Mouse (Mus musculus): Measurements from ENCODE around the gene Slc22a7.

Gene Slc22a7

DNA sequence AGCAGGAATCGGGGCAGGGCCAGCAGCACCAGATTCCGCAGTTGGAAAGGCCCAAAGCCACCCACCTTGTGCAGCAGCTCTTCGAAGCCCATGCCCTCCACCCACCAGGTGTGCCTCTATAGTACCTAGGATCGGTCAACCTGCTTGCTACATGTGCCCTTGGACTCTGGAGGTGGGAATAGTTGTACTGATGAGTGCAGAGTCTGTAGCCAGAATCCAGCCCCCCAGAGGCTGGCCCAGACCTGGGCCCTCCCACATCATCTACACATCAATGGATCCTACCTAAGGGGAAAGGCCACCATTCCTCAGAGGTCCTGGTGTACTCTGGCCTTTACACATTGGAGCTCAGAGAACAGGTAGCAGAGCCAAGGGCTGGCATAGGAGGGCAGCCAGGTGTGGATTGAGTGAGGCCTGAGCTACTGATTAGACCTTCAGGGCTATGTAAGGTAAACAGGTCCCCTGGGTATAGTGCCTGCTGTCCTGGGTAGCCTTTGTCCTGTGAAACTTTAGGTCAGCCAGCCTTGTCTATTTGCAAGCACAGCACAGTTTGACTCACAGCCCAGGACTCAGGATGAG is at the start of gene Slc22a7:
Slc22a7 (minus strand) TSS at position 160 of the 576 bp plus-strand sequence.
- in situ Hi-C loops (cut with MboI, MseI), result loop anchor here (5.0 kb wide), 1 partner anchor 74 kb away; no protein-coding TSS in a partner anchor

DNA sequence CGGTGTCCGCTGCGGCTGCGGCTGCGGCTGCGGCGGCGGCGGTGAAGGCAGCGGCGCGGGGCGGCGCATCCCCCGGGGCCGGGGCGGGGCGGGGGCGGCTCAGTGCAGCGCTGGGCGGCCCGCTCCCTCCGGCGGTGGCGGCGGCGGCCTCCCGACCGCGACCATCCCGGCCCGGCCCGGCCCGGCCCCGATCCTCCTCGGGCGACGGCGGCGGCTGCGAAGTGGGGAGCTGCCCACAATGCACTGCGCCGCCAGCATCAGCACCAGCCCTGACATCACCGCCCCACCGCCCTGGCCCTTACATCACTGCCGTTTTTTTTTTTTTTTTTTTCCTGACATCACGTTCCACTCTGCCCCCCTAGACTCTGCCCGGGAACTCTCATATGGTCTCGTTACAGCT is 49.2 kb upstream of the Slc22a7 start, which contains the start of gene Ttbk1:
Ttbk1 (minus strand) TSS at position 245 of the 400 bp plus-strand sequence.
- in situ Hi-C loops (cut with MboI, MseI), result no loop called here

DNA sequence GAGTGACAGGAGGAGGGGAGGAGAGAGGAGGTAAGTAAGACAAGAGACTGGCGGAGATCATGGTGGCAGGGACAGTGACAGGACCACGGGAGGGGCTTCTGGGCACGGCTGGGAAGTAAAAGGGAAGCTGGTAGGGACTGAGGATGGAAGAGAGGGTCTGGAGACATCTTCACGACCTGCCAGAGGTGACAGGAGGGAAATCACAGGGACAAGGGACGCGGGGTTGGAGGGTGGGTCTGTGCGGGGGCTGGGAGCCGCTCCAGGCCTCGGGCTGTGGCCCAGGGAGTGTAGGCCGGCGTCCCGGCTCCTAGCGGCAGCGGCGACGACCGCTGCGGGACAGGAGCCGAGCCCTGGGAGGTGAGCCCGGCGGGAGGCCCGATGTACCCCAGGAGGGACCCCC is 48.7 kb upstream of the Slc22a7 start:
- in situ Hi-C loops (cut with MboI, MseI), result no loop called here

DNA sequence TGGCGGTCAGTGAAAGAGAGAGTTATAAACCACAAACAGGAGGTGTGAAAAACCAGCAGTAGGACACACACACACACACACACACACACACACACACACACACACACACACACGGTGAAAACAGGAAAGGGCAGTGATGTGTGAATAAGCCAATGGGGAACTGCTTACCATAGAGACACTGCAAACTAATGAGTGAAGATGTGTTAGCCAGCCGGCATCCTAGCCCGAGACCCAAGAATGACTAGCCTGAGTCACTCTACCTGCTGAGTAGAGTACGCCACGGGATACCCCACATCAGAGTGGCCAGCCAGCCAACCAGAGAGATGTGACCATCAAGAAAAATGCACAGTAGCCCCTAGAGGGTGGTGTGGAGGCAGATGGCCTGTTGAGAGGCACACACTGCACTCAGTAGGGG is 46.2 kb upstream of the Slc22a7 start:
- in situ Hi-C loops (cut with MboI, MseI), result no loop called here

DNA sequence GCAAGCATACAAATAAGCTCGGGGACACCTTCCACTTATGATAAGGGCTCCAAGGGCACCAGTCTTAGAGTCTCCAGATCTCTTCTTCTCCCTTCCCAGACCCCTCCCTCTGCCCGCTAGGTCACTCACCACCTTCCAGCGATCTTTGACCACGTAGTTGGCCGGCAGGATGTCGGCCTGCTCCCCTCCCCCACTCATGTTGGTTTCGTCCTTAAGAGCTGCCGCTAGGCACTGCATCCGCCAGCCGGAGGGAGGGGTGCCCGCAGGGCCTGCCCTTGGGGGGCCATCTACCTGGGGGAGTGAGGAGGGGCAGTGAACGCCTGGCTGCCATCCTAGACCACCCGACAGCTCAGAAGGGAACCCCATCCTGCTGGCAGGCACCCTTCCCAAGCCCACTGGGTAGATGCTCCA is 45.8 kb upstream of the Slc22a7 start:
- in situ Hi-C loops (cut with MboI, MseI), result no loop called here

DNA sequence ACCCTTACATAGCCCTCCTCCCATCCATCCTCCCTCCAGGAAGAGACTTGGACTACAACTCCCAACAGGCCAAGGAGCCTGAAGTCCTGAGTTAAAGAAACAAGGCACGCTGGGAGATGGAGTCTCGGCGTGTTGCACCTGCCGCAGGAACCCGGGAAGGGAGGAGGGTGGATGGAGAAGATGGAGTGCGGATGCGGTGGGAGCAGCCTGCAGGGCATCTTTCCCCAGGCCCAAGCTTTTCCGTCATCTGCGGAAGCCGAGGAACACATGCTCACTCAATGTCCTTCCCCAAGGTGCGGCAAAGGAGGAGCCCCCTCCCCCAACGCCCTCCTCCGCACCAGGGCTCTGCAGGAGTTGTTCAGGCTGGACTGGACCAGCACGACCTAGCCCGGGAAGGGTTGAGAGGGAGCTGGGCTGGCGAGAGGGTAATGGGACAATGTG is 45.3 kb upstream of the Slc22a7 start:
- in situ Hi-C loops (cut with MboI, MseI), result no loop called here

DNA sequence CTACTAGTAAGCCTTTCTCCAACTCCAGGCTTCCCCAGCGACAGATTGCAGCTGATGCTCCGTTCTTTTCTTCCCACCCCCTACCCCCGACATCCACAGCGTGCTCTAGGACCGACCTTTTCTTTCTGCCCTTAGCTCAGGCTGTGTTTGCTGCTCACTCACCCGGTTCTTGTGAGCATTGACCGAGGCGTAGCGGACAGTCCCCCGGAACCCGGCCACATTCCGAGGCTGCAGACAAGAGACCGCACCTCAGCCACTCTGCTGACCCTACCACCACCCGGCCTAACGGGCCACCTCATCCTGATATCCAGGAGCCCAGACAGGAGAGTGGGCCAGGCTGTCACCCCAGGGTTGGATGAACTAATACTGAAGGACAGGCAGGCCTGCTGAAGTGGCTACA is 39.0 kb upstream of the Slc22a7 start:
- in situ Hi-C loops (cut with MboI, MseI), result no loop called here

DNA sequence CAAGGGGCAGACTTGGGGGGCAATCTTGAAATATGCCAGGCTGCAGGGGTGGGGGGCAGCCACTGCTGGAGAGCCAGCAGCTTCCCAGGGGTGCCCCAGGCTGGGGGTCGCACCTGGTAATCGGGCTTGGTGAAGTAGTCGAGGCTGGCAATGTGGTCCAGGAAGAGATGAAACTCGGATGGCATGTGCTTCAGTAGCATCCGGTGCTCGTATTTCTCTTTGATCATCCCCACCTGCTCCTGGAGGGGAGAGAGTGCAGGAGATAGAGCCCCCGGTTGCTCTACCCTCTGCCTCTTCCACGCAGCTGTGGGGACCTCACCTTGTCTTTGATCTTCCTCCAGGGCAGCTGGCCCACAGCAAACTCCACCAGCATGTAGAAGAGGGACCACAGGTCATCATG is 38.3 kb upstream of the Slc22a7 start:
- in situ Hi-C loops (cut with MboI, MseI), result no loop called here

DNA sequence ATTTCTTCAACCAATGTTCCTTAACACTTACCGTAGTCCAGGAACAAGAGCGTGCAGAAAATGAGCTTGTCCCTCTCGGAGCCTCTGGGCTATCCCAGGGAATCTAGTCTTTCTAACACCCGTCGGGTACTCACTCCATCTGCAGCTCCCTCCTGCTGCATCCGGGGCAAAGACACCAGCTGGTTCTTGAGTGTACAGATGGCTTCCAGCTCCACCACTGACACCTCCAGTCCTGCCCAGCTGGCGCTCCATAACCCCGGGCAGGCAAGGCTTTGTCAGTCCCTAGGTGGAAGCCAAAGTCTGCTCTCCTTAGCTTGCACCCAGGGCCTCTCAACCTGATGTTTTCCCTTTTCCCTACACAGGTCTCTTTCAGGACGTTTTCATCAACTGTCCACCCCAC is 29.6 kb upstream of the Slc22a7 start:
- in situ Hi-C loops (cut with MboI, MseI), result no loop called here

DNA sequence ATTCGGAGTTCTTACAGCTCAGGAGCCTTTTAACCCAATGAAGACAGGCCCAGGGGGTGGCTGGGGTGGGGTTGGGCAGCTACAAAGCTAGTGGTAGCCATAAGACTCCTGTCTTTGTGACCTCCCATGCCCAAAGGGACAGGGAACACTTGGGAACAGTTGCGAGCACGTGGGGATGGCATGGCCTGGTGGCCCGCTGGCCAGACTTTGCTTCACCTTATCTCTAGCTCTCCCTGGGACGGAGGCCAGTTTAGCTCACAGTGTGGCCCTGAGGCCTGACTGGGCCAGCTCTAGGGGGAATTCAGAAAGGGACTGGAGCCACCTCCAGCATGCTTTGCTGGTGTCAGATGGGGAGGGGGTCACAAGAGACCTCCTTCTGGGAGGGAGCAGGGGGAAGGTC is 24.0 kb upstream of the Slc22a7 start:
- in situ Hi-C loops (cut with MboI, MseI), result no loop called here

DNA sequence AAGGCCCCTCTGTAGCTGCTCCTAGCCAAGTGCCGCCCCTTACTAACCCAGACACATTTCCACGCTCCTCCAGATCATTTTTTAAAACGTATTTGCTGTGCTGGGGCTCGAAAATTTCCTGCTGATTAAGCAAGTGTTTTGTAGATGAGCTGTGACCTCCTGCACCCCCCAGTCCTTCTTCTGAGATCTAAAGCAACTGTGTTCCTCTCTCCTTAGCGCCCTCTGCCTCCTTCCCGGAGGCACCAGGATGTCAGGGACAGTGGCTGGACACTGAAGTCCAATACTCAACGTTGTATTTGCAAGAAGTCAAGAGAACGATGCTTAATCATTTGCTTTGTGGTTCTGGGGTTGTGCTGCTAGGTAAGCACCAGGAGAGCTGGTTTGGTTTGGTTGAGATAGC is 23.1 kb upstream of the Slc22a7 start:
- in situ Hi-C loops (cut with MboI, MseI), result no loop called here

DNA sequence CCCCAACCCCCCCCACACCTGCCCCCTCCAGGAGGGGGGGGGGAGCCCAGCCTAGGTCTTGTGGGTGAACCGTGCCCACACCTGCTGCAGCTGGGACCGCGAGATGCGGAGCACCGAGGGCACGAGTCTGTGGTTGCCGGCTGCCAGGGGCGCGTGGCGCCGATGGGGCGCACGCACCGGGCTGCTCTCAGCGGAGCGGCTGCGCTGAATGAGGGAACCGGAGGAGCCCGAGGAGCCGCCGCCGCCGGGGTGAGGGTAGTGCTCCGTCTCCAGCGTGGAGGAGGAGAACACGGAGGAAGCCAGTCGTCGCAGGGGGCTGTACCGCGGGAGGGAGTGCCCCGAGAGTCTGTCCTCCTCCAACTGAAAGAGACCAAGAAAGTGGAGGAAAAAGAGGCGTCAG is 22.4 kb upstream of the Slc22a7 start:
- in situ Hi-C loops (cut with MboI, MseI), result no loop called here

DNA sequence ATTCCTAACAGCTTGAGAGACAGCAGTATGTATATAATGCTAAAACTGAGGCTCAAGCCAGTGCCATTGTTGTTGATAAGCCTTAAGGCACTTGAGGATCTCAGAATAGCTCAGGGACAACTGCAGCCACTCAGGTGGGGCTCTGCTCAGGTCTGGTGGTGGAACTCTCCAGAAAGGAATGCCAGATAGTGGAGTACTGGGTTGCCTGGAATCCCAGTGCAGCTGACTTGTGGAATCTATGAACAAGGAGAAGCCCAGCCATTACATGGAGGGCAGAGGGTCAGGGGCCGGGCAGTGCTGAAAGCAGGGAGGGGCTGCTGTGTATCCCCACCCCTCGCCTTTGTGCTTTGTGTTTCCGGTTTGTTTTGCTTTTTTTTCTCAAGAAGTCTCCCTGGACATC is 20.2 kb upstream of the Slc22a7 start:
- in situ Hi-C loops (cut with MboI, MseI), result no loop called here

DNA sequence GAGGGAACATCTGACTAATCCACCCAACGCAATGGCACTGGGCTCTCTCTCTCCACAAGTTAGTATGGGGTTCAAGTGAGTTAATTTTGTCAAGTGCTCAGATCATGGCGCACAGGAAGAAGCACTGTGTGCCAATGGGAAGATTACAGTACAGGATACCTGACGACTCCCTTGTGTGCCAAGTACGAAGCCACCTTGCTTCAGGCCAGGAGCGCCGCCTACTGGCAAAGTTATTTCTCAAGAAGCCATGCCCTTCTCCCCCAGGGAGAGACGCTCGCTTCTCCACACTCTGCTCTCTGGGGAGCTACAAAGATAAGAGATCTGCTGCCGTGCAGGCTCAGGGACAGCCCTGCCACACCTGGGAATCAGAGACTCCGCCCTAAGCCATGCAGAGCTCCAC is 19.5 kb upstream of the Slc22a7 start:
- in situ Hi-C loops (cut with MboI, MseI), result no loop called here

DNA sequence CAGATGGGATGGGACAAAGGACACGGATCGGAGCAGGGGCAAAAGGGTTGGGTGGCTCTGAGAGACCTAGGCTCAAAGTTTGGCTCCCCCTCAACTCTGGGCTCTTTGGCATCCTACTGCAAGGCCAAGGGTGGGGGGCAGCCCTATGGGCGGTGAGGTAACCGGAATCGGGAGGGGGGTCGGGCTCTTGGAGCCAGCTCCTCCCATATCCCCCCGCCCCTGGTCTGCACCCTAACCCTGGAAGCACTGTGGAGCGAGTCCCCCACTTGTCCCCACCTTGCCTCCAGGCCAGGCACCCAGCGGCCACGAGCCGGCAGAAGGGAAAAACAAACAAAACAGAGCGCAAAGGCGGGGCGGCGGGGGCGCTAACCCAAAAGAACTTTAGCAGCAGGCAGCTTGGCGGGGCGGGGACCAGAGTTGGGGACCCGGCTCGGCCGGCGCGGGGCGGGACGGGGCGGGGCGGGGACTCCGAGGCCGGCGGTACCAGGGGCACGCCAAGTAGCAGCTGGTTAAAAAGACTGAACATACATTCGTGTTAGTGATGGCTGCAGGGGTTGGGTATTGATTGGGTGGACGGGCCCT is 16.9 kb upstream of the Slc22a7 start:
- in situ Hi-C loops (cut with MboI, MseI), result no loop called here

DNA sequence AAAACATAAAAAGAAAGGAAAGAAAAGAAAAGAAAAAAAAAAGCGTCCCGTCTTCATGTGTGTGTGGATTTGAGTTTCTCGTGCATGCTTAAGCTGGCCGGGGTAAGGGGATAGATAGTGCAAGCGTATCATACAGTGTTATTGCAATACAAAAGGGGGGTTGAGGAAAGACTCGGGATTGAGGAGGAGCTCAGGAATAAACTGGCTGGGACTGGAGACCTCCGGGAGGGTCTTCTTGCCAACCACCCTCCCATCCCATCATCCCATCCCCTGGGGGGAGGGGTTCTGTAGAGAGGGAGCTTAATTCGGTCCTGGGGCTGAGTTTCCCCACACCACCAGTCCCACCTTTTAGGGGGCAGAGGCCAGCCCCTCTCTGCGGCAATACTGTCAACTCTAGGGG is 16.3 kb upstream of the Slc22a7 start:
- in situ Hi-C loops (cut with MboI, MseI), result loop anchor here (5.0 kb wide), 1 partner anchor 38 kb away; no protein-coding TSS in a partner anchor

DNA sequence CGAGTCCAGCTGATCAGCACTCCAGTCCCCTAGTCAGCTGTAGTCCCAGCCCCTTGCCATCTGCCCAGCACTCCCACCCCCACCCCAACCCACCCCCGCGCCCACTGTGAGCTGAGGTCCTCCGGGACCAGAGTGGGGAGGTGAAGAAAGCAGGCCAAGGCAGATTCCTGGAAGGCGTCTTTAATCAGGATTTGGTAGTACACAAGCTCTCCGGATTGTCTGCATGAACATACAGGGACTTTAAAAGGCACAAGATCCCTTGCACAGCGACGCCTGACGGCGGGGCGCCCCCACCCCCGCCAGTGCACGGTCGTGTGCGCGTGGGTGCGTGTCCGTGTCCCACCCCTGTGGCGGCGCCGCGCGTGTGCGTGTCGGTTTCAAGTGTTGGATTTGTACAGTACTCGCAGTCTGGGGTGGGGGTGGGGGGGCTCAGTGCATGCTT is 15.7 kb upstream of the Slc22a7 start:
- in situ Hi-C loops (cut with MboI, MseI), result loop anchor here (5.0 kb wide), 1 partner anchor 38 kb away; no protein-coding TSS in a partner anchor

DNA sequence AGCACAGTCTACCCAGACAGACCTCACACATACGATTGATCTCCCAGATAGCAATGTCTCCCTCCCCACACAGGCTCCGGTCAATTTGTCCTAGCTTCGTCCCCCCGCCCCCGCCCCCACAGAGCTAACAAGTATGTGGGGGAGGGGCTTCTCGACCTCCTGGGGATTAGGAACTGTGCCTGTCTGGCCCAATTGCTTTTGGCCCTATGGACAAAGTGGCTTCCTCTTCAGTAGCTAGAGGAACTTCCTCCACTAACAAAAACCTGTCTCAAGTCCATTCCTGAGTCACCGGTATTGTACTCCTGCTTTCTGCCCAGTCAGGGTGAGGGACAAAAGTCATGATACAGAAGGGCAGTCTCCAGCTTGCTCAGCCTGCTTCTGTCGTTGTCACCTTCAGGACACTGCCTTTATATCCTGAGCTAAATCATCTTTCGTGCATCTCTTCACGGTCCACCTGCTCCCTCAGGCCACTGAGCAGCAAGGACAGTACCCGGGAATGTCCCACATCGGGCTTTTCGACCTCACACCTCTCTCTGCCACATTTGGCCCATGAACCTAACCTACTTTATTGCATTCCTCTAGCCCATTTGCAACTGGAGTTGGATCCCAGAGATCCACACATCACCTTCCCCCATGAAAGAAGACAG is 15.2 kb upstream of the Slc22a7 start:
- in situ Hi-C loops (cut with MboI, MseI), result loop anchor here (5.0 kb wide), 1 partner anchor 39 kb away; no protein-coding TSS in a partner anchor

DNA sequence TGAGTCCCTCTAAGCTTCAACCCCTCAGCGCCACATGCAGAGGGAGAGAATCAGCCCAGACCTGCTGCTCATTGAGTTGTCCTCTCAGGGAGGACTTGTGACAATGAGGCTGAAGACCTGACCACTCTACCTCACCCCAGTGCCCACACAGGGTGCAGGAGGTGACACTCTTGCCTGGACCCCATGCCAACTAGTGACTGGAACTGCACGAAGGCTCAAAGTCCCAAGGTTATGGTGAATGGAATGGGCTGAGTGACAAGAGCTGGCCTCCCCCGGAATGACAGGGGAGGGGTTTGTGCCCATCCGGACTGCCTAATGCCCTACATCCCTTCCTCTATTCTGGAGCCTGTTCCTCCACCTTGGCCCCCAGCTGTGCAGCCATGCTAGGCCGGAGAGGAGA is 14.4 kb upstream of the Slc22a7 start:
- in situ Hi-C loops (cut with MboI, MseI), result loop anchor here (5.0 kb wide), 1 partner anchor 40 kb away; no protein-coding TSS in a partner anchor

DNA sequence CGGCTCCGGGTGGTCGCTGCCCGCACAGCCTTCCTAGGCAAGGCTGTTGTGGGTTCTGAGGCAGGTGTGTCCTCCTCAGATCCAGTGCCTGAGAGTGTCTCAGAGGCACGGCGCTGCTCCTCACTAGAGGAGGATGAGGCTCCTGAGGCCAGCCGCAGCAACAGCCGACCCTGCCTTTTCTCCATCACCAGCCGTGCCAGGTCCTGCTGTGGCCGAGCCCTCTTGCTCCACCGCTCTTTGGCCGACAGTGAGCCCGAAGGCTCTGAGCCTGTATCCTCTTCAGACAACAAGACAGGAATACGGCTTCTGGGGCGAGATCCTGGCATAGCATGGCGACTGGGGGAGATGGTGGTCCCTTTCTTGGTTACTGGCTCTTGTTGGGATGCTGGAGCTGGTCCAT is 8.0 kb upstream of the Slc22a7 start:
- in situ Hi-C loops (cut with MboI, MseI), result no loop called here

DNA sequence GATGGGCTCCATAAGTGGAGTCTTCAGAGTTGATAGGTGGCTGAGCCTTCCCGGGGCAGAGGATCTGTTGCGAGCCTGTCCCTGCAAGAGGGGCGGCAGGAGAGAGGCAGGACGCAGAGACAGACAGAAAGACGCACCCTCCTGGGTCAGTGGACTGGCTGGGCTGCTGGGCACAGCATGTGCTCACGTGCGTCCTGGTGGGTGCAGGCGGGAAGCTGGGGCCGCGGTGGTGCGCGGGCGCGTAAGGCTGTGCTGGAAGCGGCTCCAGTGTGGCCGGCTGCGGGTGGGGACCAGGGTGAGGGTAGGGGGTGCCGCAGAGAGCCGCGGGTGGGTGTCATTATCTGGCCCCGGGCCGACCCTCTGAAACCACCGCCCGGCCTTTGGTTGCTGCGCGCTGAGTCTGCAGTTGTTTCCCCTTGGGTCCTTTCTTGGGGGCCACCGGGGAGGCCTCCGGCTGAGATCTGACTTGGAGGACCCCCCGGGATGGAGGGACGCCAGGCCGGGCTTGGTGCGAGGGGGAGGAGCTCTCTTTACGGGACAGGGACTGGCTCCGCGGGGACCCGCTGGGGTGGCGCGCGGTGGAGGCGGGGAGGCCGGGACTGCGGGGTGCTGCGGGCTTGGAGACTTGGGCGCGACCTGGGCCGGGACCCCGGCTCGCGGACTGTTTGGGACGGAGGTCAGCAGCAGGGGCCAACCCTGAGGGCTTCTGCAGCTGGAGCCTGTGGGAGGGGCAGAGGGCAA is 6.8 kb upstream of the Slc22a7 start:
- in situ Hi-C loops (cut with MboI, MseI), result no loop called here

DNA sequence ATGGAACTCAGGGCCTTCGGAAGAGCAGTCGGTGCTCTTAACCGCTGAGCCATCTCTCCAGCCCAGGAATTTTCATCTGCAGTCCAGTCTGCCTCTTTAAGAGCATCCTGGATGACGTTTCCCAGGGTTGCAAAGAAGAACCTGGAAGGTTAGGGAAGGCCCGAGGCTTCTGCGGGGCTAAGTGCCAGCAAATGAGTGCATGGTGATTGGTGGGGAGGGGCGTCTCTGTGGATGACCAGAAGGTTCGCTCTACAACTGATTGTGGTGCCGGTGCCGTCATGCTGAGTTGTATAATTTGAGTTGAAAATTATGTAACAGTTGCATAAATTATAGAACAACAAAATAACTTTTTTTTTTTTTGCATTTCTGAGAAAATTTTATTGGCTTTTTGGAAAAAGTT is 919 bp upstream of the Slc22a7 start:
- in situ Hi-C loops (cut with MboI, MseI), result loop anchor here (5.0 kb wide), 1 partner anchor 73 kb away; no protein-coding TSS in a partner anchor

Measured in T-helper 1 cell (primary cell).